Mouse (Mus musculus) limb, embryonic 14.5 days (tissue): Measurements from ENCODE around the gene 4930564D02Rik. TPM values are rescaled to one million over a fixed set of nuclear protein-coding genes. Genes with fewer than 3 reads are reported as not detected.

Source experiments
- ATAC-seq: fragments of 200-750 bp; cut with Nextera tagmentation; 2 replicates; pipeline ENCODE4 v1.8.0; 2017; ENCODE audit warnings: low read depth, moderate number of reproducible peaks, moderate TSS enrichment; ENCODE audit not compliant: low FRiP score
- DNase-seq: peaks from one replicate; pipeline ENCODE4 v3.0.0-alpha.2; 2015; ENCODE audit warnings: low spot score
- H3K27ac ChIP-seq: fragments of 300-500 bp; sonication (generic); replicated peaks from 2 replicates; pipeline ENCODE4 v1.5.1; 2014; ENCODE audit warnings: low read depth, mild to moderate bottlenecking, low read length, moderate library complexity, mixed read lengths
- H3K27me3 ChIP-seq: fragments of 300-500 bp; sonication (generic); 2 replicates; pipeline ENCODE4 v1.6.1; 2014; ENCODE audit warnings: low read length, mixed read lengths; ENCODE audit not compliant: control insufficient read depth, insufficient read depth
- H3K36me3 ChIP-seq: fragments of 300-500 bp; sonication (generic); 2 replicates; pipeline ENCODE4 v1.6.1; 2014; ENCODE audit warnings: mild to moderate bottlenecking, low read length, moderate library complexity, mixed read lengths; ENCODE audit not compliant: control insufficient read depth, insufficient read depth
- H3K4me1 ChIP-seq: fragments of 300-500 bp; sonication (generic); 2 replicates; pipeline ENCODE4 v1.6.1; 2014; ENCODE audit warnings: antibody characterized with exemption, low read length, mixed read lengths; ENCODE audit not compliant: control insufficient read depth, insufficient read depth
- H3K4me2 ChIP-seq: fragments of 300-500 bp; sonication (generic); replicated peaks from 2 replicates; pipeline ENCODE4 v1.6.1; 2014; ENCODE audit warnings: low read depth, mild to moderate bottlenecking, low read length, moderate library complexity; ENCODE audit not compliant: severe bottlenecking
- H3K4me3 ChIP-seq: fragments of 300-500 bp; sonication (generic); replicated peaks from 2 replicates; pipeline ENCODE4 v1.5.1; 2014; ENCODE audit warnings: low read length
- H3K9ac ChIP-seq: fragments of 300-500 bp; sonication (generic); 2 replicates; pipeline ENCODE4 v1.6.1; 2014; ENCODE audit warnings: mild to moderate bottlenecking, low read depth, low read length, moderate library complexity; ENCODE audit not compliant: severe bottlenecking
- H3K9me3 ChIP-seq: fragments of 300-500 bp; sonication (generic); 2 replicates; pipeline ENCODE4 v1.6.1; 2016; ENCODE audit warnings: low read length; ENCODE audit not compliant: control insufficient read depth
- POLR2A ChIP-seq: fragments of 200-500 bp; IDR thresholded peaks from 2 replicates; pipeline ENCODE4 v1.8.0; 2012; ENCODE audit warnings: inconsistent platforms, mild to moderate bottlenecking, moderate library complexity, borderline replicate concordance; ENCODE audit not compliant: insufficient read depth, insufficient read length; ENCODE audit errors: extremely low read depth
- WGBS: fragments of 180-500 bp; shearing (Covaris S2); extraction: QIAGEN DNeasy Blood & Tissue Kit; methylation state at CpG from one replicate; pipeline ENCODE4 v1.1.7; 2014; 5-methylcytosine and 5-hydroxymethylcytosine counted together
- polyA plus RNA-seq, 2 experiments: library from polyadenylated mRNA; depleted of rRNA in 1 of 2; stranded (reverse) in 1 of 2; unstranded in 1 of 2; fragments of >200 nt; fragmentation: Nextera tagmentation in 1 of 2; extraction: Ambion mirVana in 1 of 2; gene quantifications; 2 replicates each; pipeline versions ENCODE4 v1.2.1 to v1.2.3; 2012 to 2014

Gene 4930564D02Rik
- polyA plus RNA-seq, 2 experiments = not detected

DNA sequence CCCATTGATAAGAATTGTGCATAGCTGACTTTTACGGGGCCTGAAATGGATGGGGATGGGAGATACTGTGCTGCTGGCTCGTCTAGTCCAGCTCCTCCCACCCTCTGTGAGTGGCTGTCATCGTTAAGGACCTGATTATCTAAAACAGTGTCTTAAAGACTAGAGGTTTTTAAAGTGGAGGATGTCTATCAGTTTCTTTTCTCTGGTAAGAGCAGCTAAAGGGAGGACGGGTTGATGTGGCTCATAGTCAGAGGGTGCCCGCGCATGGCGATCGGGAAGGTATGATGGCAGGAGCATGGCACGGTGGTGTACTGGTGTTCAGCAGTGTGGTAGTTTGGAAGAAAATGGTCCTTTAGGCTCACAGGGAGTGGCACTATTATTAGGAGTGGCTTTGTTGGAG is 4.0 kb upstream of the 4930564D02Rik start:
- TF ChIP-seq POLR2A = no peak
- Histone ChIP-seq H3K27ac (no peak overlapping the region), H3K27me3 (no peaks in the 10 kb centered on the region), H3K4me1 (peaks cover 23% of the 10 kb centered on the region; the same call in 1 of the 2 replicates), H3K4me3 (no peak overlapping the region), H3K36me3 (no peaks in the 10 kb centered on the region), H3K4me2 (no peak overlapping the region), H3K9me3 (no peaks in the 10 kb centered on the region), H3K9ac (no peak overlapping the region)
- DNase-seq (no peak), ATAC-seq (no peak)
- 80% methylated on average over 9 of the region's 9 CpGs for WGBS

DNA sequence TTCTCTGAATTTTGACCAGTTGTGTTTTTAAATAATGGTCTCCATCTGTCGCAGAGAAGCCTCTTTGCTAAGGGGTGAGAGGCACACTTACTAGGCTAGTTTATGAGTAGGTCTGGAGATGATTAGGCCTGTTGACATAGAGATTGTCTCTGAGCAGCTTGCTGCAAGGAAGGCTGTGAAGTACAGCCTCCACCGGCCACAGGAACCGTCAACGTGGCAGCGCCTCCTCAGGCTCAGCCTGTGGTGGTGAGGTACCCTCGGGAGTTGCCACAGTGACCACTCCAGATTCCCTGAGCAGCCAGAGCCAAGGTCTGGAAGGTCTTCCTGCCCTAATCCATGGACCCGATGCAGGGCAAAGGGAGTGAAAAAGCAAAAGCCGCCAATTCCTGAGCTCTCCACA is 3.9 kb downstream of the 4930564D02Rik start:
- ATAC-seq = peak; percentile 41
- TF ChIP-seq POLR2A = no peak
- peak overlapping the region; percentile 23; the same call in 1 of the 2 replicates for H3K4me2 ChIP-seq

DNA sequence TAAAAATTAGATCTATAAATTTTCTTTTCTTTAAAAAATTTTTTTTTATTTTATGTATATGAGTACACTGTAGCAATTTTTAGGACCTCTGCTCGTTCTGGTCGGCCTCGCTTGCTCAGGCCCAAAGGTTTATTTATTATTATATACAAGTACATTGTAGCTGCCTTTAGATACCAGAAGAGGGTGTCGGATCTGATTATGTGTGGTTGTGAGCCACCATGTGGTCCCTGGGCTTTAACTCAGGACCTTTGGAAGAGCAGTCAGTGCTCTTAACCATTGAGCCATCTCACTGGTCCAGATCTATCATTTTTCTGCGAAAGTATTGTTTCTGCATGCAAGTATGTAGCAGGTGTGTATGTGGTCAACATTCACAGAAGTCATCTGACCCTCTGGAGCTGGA is 4.6 kb downstream of the 4930564D02Rik start:
- Histone ChIP-seq H3K4me3 (no peak overlapping the region), H3K9me3 (no peaks in the 10 kb centered on the region), H3K4me2 (no peak overlapping the region), H3K27me3 (no peaks in the 10 kb centered on the region), H3K27ac (no peak overlapping the region), H3K4me1 (peaks cover 9% of the 10 kb centered on the region), H3K9ac (no peak overlapping the region), H3K36me3 (no peaks in the 10 kb centered on the region)
- 89% methylated on average over 5 of the region's 5 CpGs for WGBS
- no peak for TF ChIP-seq POLR2A
- no peak for ATAC-seq
- DNase-seq = no peak

More for the DNA sequence above, 3.9 kb downstream of the 4930564D02Rik start:
- no peaks in the 10 kb centered on the region for H3K36me3 ChIP-seq
- H3K4me1 ChIP-seq = peaks cover 9% of the 10 kb centered on the region
- 24% methylated on average over 8 of the region's 8 CpGs for WGBS
- H3K27ac ChIP-seq = peak overlapping the region; percentile 68
- peak; percentile 13 for DNase-seq
- 0 out of 2 replicates have a peak overlapping the region, but pooled peaks have one; percentile 12 for H3K9ac ChIP-seq
- H3K9me3 ChIP-seq = no peaks in the 10 kb centered on the region
- no peak overlapping the region for H3K4me3 ChIP-seq
- no peaks in the 10 kb centered on the region for H3K27me3 ChIP-seq

DNA sequence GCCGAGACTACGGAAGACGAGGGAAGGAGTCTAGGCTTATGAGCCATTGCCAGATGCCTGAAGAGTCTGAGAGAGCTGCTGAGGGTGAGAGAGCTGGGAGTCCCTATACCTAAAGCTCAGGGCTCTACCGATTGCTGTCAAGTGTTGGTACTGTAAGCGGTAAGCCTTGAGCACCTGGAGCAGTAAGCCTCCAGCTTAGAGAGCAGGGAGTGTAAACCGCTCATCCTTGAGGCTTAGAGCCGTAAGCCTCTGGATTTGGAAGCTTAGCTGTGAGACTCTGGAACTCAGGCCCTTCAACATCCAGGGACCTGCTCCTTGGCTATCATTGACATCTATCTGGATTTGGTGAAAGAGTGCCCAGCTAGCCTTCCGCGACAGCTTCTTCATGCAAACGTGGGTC is 5.9 kb downstream of the 4930564D02Rik start:
- no peaks in the 10 kb centered on the region for H3K9me3 ChIP-seq
- no peak for ATAC-seq
- 92% methylated on average over 10 of the region's 10 CpGs for WGBS
- H3K27ac ChIP-seq = no peak overlapping the region
- H3K4me1 ChIP-seq = peaks cover 9% of the 10 kb centered on the region
- no peak for TF ChIP-seq POLR2A
- DNase-seq = no peak
- no peak overlapping the region for H3K4me3 ChIP-seq
- no peaks in the 10 kb centered on the region for H3K36me3 ChIP-seq
- H3K27me3 ChIP-seq = no peaks in the 10 kb centered on the region
- H3K9ac ChIP-seq = no peak overlapping the region
- no peak overlapping the region for H3K4me2 ChIP-seq

DNA sequence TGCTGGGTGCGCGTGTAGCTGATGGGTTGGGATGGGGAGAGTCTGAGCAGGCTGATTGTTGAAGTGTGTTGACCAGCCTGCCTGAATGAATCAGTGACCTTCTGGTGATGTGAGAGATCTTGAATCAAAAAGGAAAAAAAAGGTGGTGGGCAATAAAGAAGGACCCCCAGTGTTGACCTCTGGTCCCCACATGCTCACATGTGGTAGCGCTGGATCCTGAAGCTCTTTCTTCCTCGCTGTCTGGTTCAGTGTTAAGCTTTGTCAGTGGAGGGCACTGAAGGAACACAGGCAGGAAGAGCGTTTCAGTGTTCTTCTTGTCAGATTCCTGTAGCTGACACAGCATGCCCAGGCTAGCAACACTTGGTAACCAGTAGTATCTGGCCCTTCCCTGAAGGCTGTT is 9.2 kb downstream of the 4930564D02Rik start:
- Histone ChIP-seq H3K4me2 (no peak overlapping the region), H3K4me1 (peaks cover 1% of the 10 kb centered on the region; the same call in 1 of the 2 replicates), H3K27me3 (no peaks in the 10 kb centered on the region), H3K27ac (no peak overlapping the region), H3K4me3 (no peak overlapping the region), H3K36me3 (no peaks in the 10 kb centered on the region), H3K9ac (no peak overlapping the region), H3K9me3 (no peaks in the 10 kb centered on the region)
- WGBS = 87% methylated on average over 5 of the region's 5 CpGs
- no peak for DNase-seq
- ATAC-seq = no peak
- no peak for TF ChIP-seq POLR2A

DNA sequence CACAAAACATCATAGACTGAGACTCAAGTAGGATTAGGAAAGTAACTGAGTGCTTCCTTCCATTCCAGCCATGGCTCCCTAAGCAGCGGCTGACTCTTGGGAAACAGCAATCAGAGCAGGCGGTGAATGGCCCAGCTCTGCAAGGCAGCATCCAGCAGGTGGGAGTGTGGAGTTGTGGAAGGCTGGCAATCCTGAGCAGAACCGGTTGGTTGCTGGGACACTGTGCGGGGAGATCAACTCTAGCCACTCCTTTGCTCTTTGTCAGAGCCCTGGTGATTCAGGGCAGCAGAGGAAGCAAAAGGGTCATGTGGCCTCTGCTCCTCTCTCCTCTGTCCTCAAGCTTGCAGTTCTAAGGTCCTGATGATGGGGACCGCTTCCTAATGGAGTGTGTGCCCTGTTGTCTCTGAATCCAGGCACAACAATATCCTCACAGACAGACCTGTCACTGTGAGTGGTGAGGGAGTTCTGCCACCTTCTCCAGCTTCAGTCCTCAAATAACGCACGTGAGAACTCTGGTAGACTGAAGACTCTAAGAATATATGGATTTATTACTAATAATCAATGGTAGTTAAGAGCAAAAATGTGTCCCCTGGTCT is 11.7 kb downstream of the 4930564D02Rik start:
- Histone ChIP-seq H3K36me3 (no peaks in the 10 kb centered on the region), H3K4me1 (no peaks in the 10 kb centered on the region), H3K9me3 (no peaks in the 10 kb centered on the region), H3K9ac (no peak overlapping the region), H3K27me3 (no peaks in the 10 kb centered on the region), H3K4me3 (no peak overlapping the region), H3K27ac (no peak overlapping the region), H3K4me2 (no peak overlapping the region)
- 20% methylated on average over 7 of the region's 7 CpGs for WGBS
- ATAC-seq = peak; percentile 88; the same call in 1 of the 2 replicates
- DNase-seq = peak; percentile 82
- no peak for TF ChIP-seq POLR2A
